Mouse (Mus musculus): Measurements from ENCODE around the gene Pja2. TPM values are rescaled to one million over a fixed set of nuclear protein-coding genes. Genes with fewer than 3 reads are reported as not detected.
"Not testable (repeated sequence)": the region's sequence is repeated elsewhere in the genome, so short reads cannot be mapped to it uniquely, and the experiment has no call there.

The Pja2 gene
- polyA plus RNA-seq, 1 experiment from 2014 or later, result 57.2 TPM

- under 1% methylated on average over 41 of the region's 62 CpGs for WGBS
- DNase-seq (ENCODE audit: low spot score), result peak; percentile 51
- peak overlapping the region; percentile 97 for H3K4me3 ChIP-seq (ENCODE audit: low read depth, low read length)
Observed at GRCm38 (mm10) chr17:64331291-64331897, 322 bp downstream of the Pja2 start.

GRCm38 (mm10) chr17:64330885-64331284 is 831 bp downstream of the Pja2 start:
- Histone ChIP-seq H3K27ac (ENCODE audit: low read length) (peak overlapping the region; percentile 98), H3K4me2 (replicated peaks; ENCODE audit: low read depth, low read length) (peak overlapping the region; percentile 75), H3K36me3 (ENCODE audit: insufficient read depth, low read length) (no peaks in the 10 kb centered on the region), H3K4me3 (ENCODE audit: low read depth, low read length) (peak overlapping the region; percentile 97), H3K27me3 (replicated peaks; ENCODE audit: insufficient read depth, low read length) (no peaks in the 10 kb centered on the region), H3K9me3 (ENCODE audit: low read length) (no peaks in the 10 kb centered on the region), H3K4me1 (ENCODE audit: insufficient read depth, low read depth, low read length) (peaks cover 3% of the 10 kb centered on the region; the same call in 1 of the 2 replicates), H3K9ac (replicated peaks; ENCODE audit: low read depth) (peak overlapping the region; percentile 95)
- DNase-seq (ENCODE audit: low spot score) (no peak), ATAC-seq (no peak)
- TF ChIP-seq EP300 (IDR thresholded peaks at IDR 0.05) (no peak), CTCF (IDR thresholded peaks at IDR 0.05) (no peak)
- 14% methylated on average over 8 of the region's 8 CpGs for WGBS

More at GRCm38 (mm10) chr17:64331291-64331897, 322 bp downstream of the Pja2 start:
- Histone ChIP-seq H3K36me3 (ENCODE audit: insufficient read depth, low read length) (no peaks in the 10 kb centered on the region), H3K4me2 (replicated peaks; ENCODE audit: low read depth, low read length) (peak overlapping the region; percentile 75), H3K4me1 (ENCODE audit: insufficient read depth, low read depth, low read length) (peaks cover 3% of the 10 kb centered on the region; the same call in 1 of the 2 replicates), H3K9ac (replicated peaks; ENCODE audit: low read depth) (peak overlapping the region; percentile 95), H3K27ac (ENCODE audit: low read length) (peak overlapping the region; percentile 98), H3K27me3 (replicated peaks; ENCODE audit: insufficient read depth, low read length) (no peaks in the 10 kb centered on the region), H3K9me3 (ENCODE audit: low read length) (no peaks in the 10 kb centered on the region)
- no peak for TF ChIP-seq EP300 (IDR thresholded peaks at IDR 0.05)
- peak; percentile 30 for ATAC-seq

GRCm38 (mm10) chr17:64324556-64324955 is 7.2 kb downstream of the Pja2 start:
- Histone ChIP-seq H3K4me3 (ENCODE audit: low read depth, low read length) (no peak overlapping the region), H3K9ac (replicated peaks; ENCODE audit: low read depth) (no peak overlapping the region), H3K36me3 (ENCODE audit: insufficient read depth, low read length) (no peaks in the 10 kb centered on the region), H3K27me3 (replicated peaks; ENCODE audit: insufficient read depth, low read length) (no peaks in the 10 kb centered on the region), H3K4me2 (replicated peaks; ENCODE audit: low read depth, low read length) (no peak overlapping the region), H3K4me1 (ENCODE audit: insufficient read depth, low read depth, low read length) (no peaks in the 10 kb centered on the region), H3K9me3 (ENCODE audit: low read length) (no peaks in the 10 kb centered on the region), H3K27ac (ENCODE audit: low read length) (no peak overlapping the region)
- 64% methylated on average over 2 of the region's 2 CpGs for whole genome bisulfite sequencing
- ATAC-seq (no peak), DNase-seq (ENCODE audit: low spot score) (no peak)
- no peak for TF ChIP-seq CTCF (IDR thresholded peaks at IDR 0.05)
- no peak for TF ChIP-seq EP300 (IDR thresholded peaks at IDR 0.05)

GRCm38 (mm10) chr17:64315428-64315827 is 16.3 kb downstream of the Pja2 start:
- no peak for ATAC-seq
- H3K27ac ChIP-seq (ENCODE audit: low read length), result no peak overlapping the region

GRCm38 (mm10) chr17:64314523-64314922 is 17.2 kb downstream of the Pja2 start:
- ATAC-seq, result not testable (repeated sequence)

More at GRCm38 (mm10) chr17:64315428-64315827, 16.3 kb downstream of the Pja2 start:
- Histone ChIP-seq H3K36me3 (ENCODE audit: insufficient read depth, low read length) (peaks cover 4% of the 10 kb centered on the region; the same call in 1 of the 2 replicates), H3K4me2 (replicated peaks; ENCODE audit: low read depth, low read length) (no peak overlapping the region), H3K9ac (replicated peaks; ENCODE audit: low read depth) (no peak overlapping the region), H3K9me3 (ENCODE audit: low read length) (no peaks in the 10 kb centered on the region), H3K27me3 (replicated peaks; ENCODE audit: insufficient read depth, low read length) (no peaks in the 10 kb centered on the region), H3K4me3 (ENCODE audit: low read depth, low read length) (no peak overlapping the region), H3K4me1 (ENCODE audit: insufficient read depth, low read depth, low read length) (no peaks in the 10 kb centered on the region)
- TF ChIP-seq CTCF (IDR thresholded peaks at IDR 0.05) (no peak), EP300 (IDR thresholded peaks at IDR 0.05) (no peak)
- no peak for DNase-seq (ENCODE audit: low spot score)

GRCm38 (mm10) chr17:64297628-64298027 is 34.1 kb downstream of the Pja2 start:
- H3K4me2 ChIP-seq (replicated peaks; ENCODE audit: low read depth, low read length), result no peak overlapping the region

More at GRCm38 (mm10) chr17:64314523-64314922, 17.2 kb downstream of the Pja2 start:
- not testable (repeated sequence) for H3K36me3 ChIP-seq (ENCODE audit: insufficient read depth, low read length); H3K9ac ChIP-seq (replicated peaks; ENCODE audit: low read depth); H3K27me3 ChIP-seq (replicated peaks; ENCODE audit: insufficient read depth, low read length); H3K4me3 ChIP-seq (ENCODE audit: low read depth, low read length); H3K9me3 ChIP-seq (ENCODE audit: low read length); H3K4me1 ChIP-seq (ENCODE audit: insufficient read depth, low read depth, low read length); H3K4me2 ChIP-seq (replicated peaks; ENCODE audit: low read depth, low read length); DNase-seq (ENCODE audit: low spot score); H3K27ac ChIP-seq (ENCODE audit: low read length)
- WGBS, result 73% methylated on average over 1 of the region's 1 CpGs

More at GRCm38 (mm10) chr17:64297628-64298027, 34.1 kb downstream of the Pja2 start:
- H3K4me1 ChIP-seq (ENCODE audit: insufficient read depth, low read depth, low read length), result no peaks in the 10 kb centered on the region
- DNase-seq (ENCODE audit: low spot score), result no peak
- no peak for TF ChIP-seq CTCF (IDR thresholded peaks at IDR 0.05)
- no peak for TF ChIP-seq EP300 (IDR thresholded peaks at IDR 0.05)
- no peaks in the 10 kb centered on the region for H3K9me3 ChIP-seq (ENCODE audit: low read length)
- no peak overlapping the region for H3K9ac ChIP-seq (replicated peaks; ENCODE audit: low read depth)
- H3K27me3 ChIP-seq (replicated peaks; ENCODE audit: insufficient read depth, low read length), result no peaks in the 10 kb centered on the region
- ATAC-seq, result no peak
- H3K27ac ChIP-seq (ENCODE audit: low read length), result no peak overlapping the region
- no peak overlapping the region for H3K4me3 ChIP-seq (ENCODE audit: low read depth, low read length)
- 81% methylated on average over 5 of the region's 5 CpGs for WGBS
- H3K36me3 ChIP-seq (ENCODE audit: insufficient read depth, low read length), result no peaks in the 10 kb centered on the region
